Mouse (Mus musculus) forebrain, embryonic 12.5 days (tissue): Measurements from ENCODE around the gene Klf4. TPM values are rescaled to one million over a fixed set of nuclear protein-coding genes. Genes with fewer than 3 reads are reported as not detected.

Experiments used
- ATAC-seq: fragments of 200-750 bp; cut with Nextera tagmentation; 2 replicates; pipeline ENCODE4 v1.8.0; 2017; ENCODE audit warnings: moderate TSS enrichment; ENCODE audit not compliant: low FRiP score
- H3K27ac ChIP-seq: fragments of 300-500 bp; sonication (generic); 2 replicates; pipeline ENCODE4 v1.5.1; 2016; ENCODE audit warnings: mild to moderate bottlenecking
- H3K27me3 ChIP-seq: fragments of 300-500 bp; sonication (generic); 2 replicates; pipeline ENCODE4 v1.6.1; 2016; ENCODE audit warnings: mild to moderate bottlenecking
- H3K36me3 ChIP-seq: fragments of 300-500 bp; sonication (generic); replicated peaks from 2 replicates; pipeline ENCODE4 v1.6.1; 2016; ENCODE audit warnings: mild to moderate bottlenecking
- H3K4me1 ChIP-seq: fragments of 300-500 bp; sonication (generic); 2 replicates; pipeline ENCODE4 v1.6.1; 2016
- H3K4me2 ChIP-seq: fragments of 300-500 bp; sonication (generic); 2 replicates; pipeline ENCODE4 v1.6.1; 2016; ENCODE audit warnings: mild to moderate bottlenecking, moderate library complexity
- H3K4me3 ChIP-seq: fragments of 300-500 bp; sonication (generic); replicated peaks from 2 replicates; pipeline ENCODE4 v1.5.1; 2016; ENCODE audit warnings: mild to moderate bottlenecking
- H3K9ac ChIP-seq: fragments of 300-500 bp; sonication (generic); 2 replicates; pipeline ENCODE4 v1.6.1; 2016; ENCODE audit warnings: mild to moderate bottlenecking
- H3K9me3 ChIP-seq: fragments of 300-500 bp; sonication (generic); 2 replicates; pipeline ENCODE4 v1.6.1; 2016
- WGBS: fragments of 180-500 bp; shearing (Covaris S2); methylation state at CpG from one replicate; pipeline ENCODE4 v1.1.7; 2016; 5-methylcytosine and 5-hydroxymethylcytosine counted together
- polyA plus RNA-seq: library from polyadenylated mRNA; unstranded; fragments of >200 nt; fragmentation: Nextera tagmentation; extraction: Ambion mirVana; gene quantifications from 2 replicates; pipeline ENCODE4 v1.2.1, GENCODE M21; 2016

The Klf4 gene
- polyA plus RNA-seq, 1 experiment from 2014 or later, result 2.2 TPM

DNA sequence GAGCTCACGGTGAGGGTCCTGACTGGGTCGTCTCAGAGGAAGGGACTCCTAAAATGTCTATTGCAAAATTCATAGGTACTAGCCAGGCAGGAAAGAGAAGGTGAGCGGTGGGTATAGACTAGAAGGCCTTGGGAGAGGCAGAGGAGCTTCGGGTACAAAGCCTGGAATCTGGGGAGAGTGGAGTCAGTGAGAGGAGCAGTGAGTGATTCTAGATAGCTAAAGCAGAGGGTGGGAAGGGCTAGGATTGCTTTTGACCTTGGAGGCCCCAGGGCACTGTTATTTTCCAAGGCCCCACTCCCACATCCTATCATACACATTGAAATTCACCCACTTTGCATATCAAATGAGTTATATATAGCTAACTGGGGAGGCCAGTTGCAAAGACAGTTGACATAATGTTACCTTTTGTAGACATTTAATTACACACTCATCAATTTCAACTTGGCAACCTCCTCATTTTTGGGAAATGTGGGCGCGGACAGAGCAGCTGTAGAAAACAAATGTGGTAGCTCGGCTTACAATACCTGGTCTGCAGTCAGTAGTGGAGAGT lies 55.0 kb downstream of the Klf4 start:
- ATAC-seq, result no peak
- WGBS, result 88% methylated on average over 7 of the region's 7 CpGs
- Histone ChIP-seq H3K9ac (no peak overlapping the region), H3K4me3 (no peak overlapping the region), H3K27me3 (peaks cover 4% of the 10 kb centered on the region; the same call in 1 of the 2 replicates), H3K36me3 (no peaks in the 10 kb centered on the region), H3K9me3 (no peaks in the 10 kb centered on the region), H3K27ac (no peak overlapping the region), H3K4me2 (no peak overlapping the region), H3K4me1 (0 out of 2 replicates have a peak, but pooled peaks cover 5% of the 10 kb centered on the region)

Other genes with a start within 250 kb of the Klf4 start
- 120 and 126 TPM in 2 replicates for gene Rad23b, start 182.4 kb downstream of the Klf4 start, polyA plus RNA-seq